Mouse (Mus musculus) G1E (cell line): Measurements from ENCODE around the gene Rnase11.
"Not testable (repeated sequence)": the region's sequence is repeated elsewhere in the genome, so short reads cannot be mapped to it uniquely, and the experiment has no call there.

Source experiments
- CTCF ChIP-seq: IDR thresholded peaks from 2 replicates; pipeline ENCODE4 v1.5.1; 2012; ENCODE audit warnings: low read depth, low read length, inconsistent platforms, mixed read lengths
- GATA1 ChIP-seq: IDR thresholded peaks from 2 replicates; pipeline ENCODE4 v1.6.1; 2012; ENCODE audit warnings: borderline replicate concordance, low read length, inconsistent platforms, mixed read lengths
- GATA2 ChIP-seq: IDR thresholded peaks from 2 replicates; pipeline ENCODE4 v1.6.1; 2012; ENCODE audit warnings: low read depth, low read length, inconsistent platforms, borderline replicate concordance
- POLR2AphosphoS5 ChIP-seq: IDR thresholded peaks from 2 replicates; pipeline ENCODE4 v1.6.1; 2012; ENCODE audit warnings: low read depth, low read length, inconsistent platforms; ENCODE audit not compliant: insufficient replicate concordance
- TAL1 ChIP-seq: conservative IDR thresholded peaks from 2 replicates; pipeline ENCODE4 v1.6.1; 2012; ENCODE audit warnings: low read depth, low read length, inconsistent platforms, mixed read lengths

- not testable (repeated sequence) for TF ChIP-seq CTCF, POLR2AphosphoS5, GATA1, TAL1, GATA2
Measured at GRCm38 (mm10) chr14:51014724-51015123, 35.2 kb downstream of the Rnase11 start.
